Mouse (Mus musculus): ENCODE measurements around the gene Itga5. TPM values are rescaled to one million over a fixed set of nuclear protein-coding genes. Genes with fewer than 3 reads are reported as not detected.

Gene Itga5
- total RNA-seq, 1 experiment = 80.8 TPM

DNA sequence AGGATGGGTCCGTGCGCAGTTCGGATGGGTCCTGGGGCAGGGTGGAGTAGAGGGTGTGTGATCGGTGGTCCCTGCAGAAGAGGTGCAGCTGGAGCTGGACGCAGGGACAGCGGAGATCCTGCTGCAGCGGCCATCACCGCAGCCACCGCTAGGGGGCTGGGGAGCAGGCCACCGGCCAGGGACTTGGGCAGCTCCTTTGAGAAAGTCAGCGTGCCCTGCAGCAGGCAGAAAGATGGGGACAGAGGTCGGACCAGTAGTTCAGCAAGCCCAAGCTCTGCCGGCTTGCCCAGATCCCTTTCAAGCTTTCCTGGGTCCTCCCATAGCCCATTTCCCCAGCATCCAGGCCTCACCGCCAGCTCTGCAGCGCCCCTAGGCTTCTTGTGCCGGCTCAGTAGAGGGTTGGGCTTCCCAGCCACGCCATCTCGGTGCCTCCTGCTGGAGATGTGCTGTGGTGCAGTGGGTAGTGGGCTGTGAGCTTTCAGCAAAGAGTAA, 51.5 kb downstream of the Itga5 start:
- Histone ChIP-seq H3K4me3 (ENCODE audit: insufficient read depth in 1 of 2, low read depth in 1 of 2, low read length in 2 of 2, poor library complexity in 1 of 2, severe bottlenecking in 1 of 2) (peak overlapping the region; percentile 23 to 40; a peak in 3 of 4 replicates), H3K27ac (ENCODE audit: insufficient read depth, low read depth, low read length, poor library complexity, severe bottlenecking) (no peak overlapping the region), H3K9me3 (ENCODE audit: control insufficient read depth, insufficient read depth, low read depth, low read length) (no peaks in the 10 kb centered on the region), H3K36me3 (ENCODE audit: control insufficient read depth, insufficient read depth, low read length, poor library complexity, severe bottlenecking) (peaks cover 22% of the 10 kb centered on the region), H3K4me1 (ENCODE audit: control insufficient read depth in 2 of 2, insufficient read depth in 2 of 2, low read length in 2 of 2, poor library complexity in 1 of 2) (peaks cover 1 to 7% of the 10 kb centered on the region in 2 experiments; a peak in 3 of 4 replicates), H3K9ac (ENCODE audit: insufficient read depth, low read depth, low read length, poor library complexity, severe bottlenecking) (no peak overlapping the region)
- DNase-seq (ENCODE audit: low read depth, low spot score) = peak; percentile 72
- TF ChIP-seq ZC3H11A (IDR thresholded peaks at IDR 0.05; ENCODE audit: borderline replicate concordance, low read depth, low read length) (no peak), ZNF384 (IDR thresholded peaks at IDR 0.05; ENCODE audit: low read depth, low read length) (no peak), MAFK (IDR thresholded peaks at IDR 0.05; ENCODE audit: insufficient read depth, low read depth, low read length) (no peak), CHD2 (IDR thresholded peaks at IDR 0.05; ENCODE audit: low read depth, low read length) (no peak), HCFC1 (IDR thresholded peaks at IDR 0.05; ENCODE audit: borderline replicate concordance, insufficient read depth, low read length) (no peak)
- in situ Hi-C loops (cut with MboI; ENCODE audit: low sequenced_read_pairs in 2 of 2, unreplicated experiment in 2 of 2) = loop anchor here (10.0 to 25.0 kb wide), 2 partner anchors 130 to 328 kb away; partner anchors contain the start of genes Hoxc6 (in 1 of the 2), Hoxc8 (in 1 of the 2) and Hoxc9 (in 1 of the 2)

DNA sequence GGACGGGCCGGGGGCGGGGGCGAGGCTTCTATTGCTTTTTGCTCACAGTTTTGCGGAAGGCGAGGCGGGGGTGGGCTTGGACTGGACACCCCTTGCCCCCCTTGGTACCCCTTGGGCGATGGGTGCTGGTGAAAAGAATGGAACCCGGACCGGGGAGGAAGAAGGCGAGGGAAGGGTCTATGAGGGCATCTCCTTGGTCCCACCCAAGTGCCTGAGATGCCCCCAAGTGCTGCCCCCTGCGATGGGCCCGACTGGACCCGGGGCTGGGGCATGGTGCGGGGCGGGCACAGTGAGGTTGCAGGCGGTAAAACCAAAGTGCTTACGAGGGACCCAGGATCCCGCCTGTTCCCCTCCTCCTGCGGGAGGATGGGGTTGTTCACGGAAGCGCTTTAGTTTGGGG, 52.4 kb downstream of the Itga5 start:
- no peak overlapping the region for H3K27ac ChIP-seq (ENCODE audit: insufficient read depth, low read depth, low read length, poor library complexity, severe bottlenecking)
- H3K9me3 ChIP-seq (ENCODE audit: control insufficient read depth, insufficient read depth, low read depth, low read length) = no peaks in the 10 kb centered on the region
- no peak for DNase-seq (ENCODE audit: low read depth, low spot score)
- TF ChIP-seq ZNF384 (IDR thresholded peaks at IDR 0.05; ENCODE audit: low read depth, low read length) = no peak
- TF ChIP-seq CHD2 (IDR thresholded peaks at IDR 0.05; ENCODE audit: low read depth, low read length) = no peak
- TF ChIP-seq HCFC1 (IDR thresholded peaks at IDR 0.05; ENCODE audit: borderline replicate concordance, insufficient read depth, low read length) = no peak
- peaks cover 22% of the 10 kb centered on the region for H3K36me3 ChIP-seq (ENCODE audit: control insufficient read depth, insufficient read depth, low read length, poor library complexity, severe bottlenecking)
- peaks cover under 1 to 7% of the 10 kb centered on the region in 2 experiments; a peak in 3 of 4 replicates for H3K4me1 ChIP-seq (ENCODE audit: control insufficient read depth in 2 of 2, insufficient read depth in 2 of 2, low read length in 2 of 2, poor library complexity in 1 of 2)
- in situ Hi-C loops (cut with MboI; ENCODE audit: low sequenced_read_pairs in 2 of 2, unreplicated experiment in 2 of 2) = loop anchor here (10.0 to 25.0 kb wide), 2 partner anchors 129 to 327 kb away; partner anchors contain the start of genes Hoxc6 (in 1 of the 2), Hoxc8 (in 1 of the 2) and Hoxc9 (in 1 of the 2)
- peak overlapping the region; percentile 40 to 47 for H3K4me3 ChIP-seq (ENCODE audit: insufficient read depth in 1 of 2, low read depth in 1 of 2, low read length in 2 of 2, poor library complexity in 1 of 2, severe bottlenecking in 1 of 2)
- no peak overlapping the region for H3K9ac ChIP-seq (ENCODE audit: insufficient read depth, low read depth, low read length, poor library complexity, severe bottlenecking)

DNA sequence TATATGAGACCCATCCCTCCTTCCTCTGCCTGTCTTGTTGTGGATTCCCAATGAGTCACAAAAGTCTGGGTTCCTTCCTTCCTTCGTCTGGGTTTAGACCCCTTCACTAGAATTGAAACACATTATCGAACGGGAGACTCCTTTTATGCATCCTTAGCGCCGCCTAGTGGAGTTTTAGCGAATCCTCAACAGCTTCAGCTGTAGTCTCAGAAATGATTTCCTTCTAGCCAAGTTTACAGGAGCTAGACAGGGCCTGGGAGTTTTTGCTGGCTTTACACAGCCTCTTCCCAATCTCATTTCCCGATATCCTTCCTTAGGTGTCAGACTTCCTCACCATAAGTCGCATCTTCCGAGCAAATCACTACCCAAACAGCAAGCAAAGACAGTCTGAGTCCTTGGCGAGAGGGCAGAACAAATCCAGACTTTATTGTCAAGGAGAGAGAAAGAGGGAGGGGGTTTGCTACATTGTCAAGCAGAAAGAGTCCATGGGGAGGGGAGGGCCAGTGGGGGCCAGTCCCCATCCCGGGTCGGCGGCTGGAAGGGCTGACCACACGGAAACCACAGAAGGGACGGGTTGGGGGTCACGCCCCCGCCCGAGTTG, 53.0 kb downstream of the Itga5 start:
- no peaks in the 10 kb centered on the region for H3K9me3 ChIP-seq (ENCODE audit: control insufficient read depth, insufficient read depth, low read depth, low read length)
- H3K9ac ChIP-seq (ENCODE audit: insufficient read depth, low read depth, low read length, poor library complexity, severe bottlenecking) = no peak overlapping the region; the same call in 1 of the 2 replicates
- H3K27ac ChIP-seq (ENCODE audit: insufficient read depth, low read depth, low read length, poor library complexity, severe bottlenecking) = no peak overlapping the region
- peaks cover 20% of the 10 kb centered on the region for H3K36me3 ChIP-seq (ENCODE audit: control insufficient read depth, insufficient read depth, low read length, poor library complexity, severe bottlenecking)
- peak; percentile 76 for DNase-seq (ENCODE audit: low read depth, low spot score)
- peak overlapping the region; percentile 40 to 47; a peak in 2 of 4 replicates for H3K4me3 ChIP-seq (ENCODE audit: insufficient read depth in 1 of 2, low read depth in 1 of 2, low read length in 2 of 2, poor library complexity in 1 of 2, severe bottlenecking in 1 of 2)
- peaks cover 3 to 10% of the 10 kb centered on the region in 2 experiments; a peak in 3 of 4 replicates for H3K4me1 ChIP-seq (ENCODE audit: control insufficient read depth in 2 of 2, insufficient read depth in 2 of 2, low read length in 2 of 2, poor library complexity in 1 of 2)
- in situ Hi-C loops (cut with MboI; ENCODE audit: low sequenced_read_pairs in 2 of 2, unreplicated experiment in 2 of 2) = loop anchor here (10.0 to 25.0 kb wide), 2 partner anchors 129 to 326 kb away; partner anchors contain the start of genes Hoxc6 (in 1 of the 2), Hoxc8 (in 1 of the 2) and Hoxc9 (in 1 of the 2)
- no peak for TF ChIP-seq ZNF384 (IDR thresholded peaks at IDR 0.05; ENCODE audit: low read depth, low read length)
- TF ChIP-seq CHD2 (IDR thresholded peaks at IDR 0.05; ENCODE audit: low read depth, low read length) = no peak
- no peak for TF ChIP-seq HCFC1 (IDR thresholded peaks at IDR 0.05; ENCODE audit: borderline replicate concordance, insufficient read depth, low read length)
- TF ChIP-seq MAFK (IDR thresholded peaks at IDR 0.05; ENCODE audit: insufficient read depth, low read depth, low read length) = no peak
- TF ChIP-seq ZC3H11A (IDR thresholded peaks at IDR 0.05; ENCODE audit: borderline replicate concordance, low read depth, low read length) = no peak; the same call in 1 of the 2 replicates

DNA sequence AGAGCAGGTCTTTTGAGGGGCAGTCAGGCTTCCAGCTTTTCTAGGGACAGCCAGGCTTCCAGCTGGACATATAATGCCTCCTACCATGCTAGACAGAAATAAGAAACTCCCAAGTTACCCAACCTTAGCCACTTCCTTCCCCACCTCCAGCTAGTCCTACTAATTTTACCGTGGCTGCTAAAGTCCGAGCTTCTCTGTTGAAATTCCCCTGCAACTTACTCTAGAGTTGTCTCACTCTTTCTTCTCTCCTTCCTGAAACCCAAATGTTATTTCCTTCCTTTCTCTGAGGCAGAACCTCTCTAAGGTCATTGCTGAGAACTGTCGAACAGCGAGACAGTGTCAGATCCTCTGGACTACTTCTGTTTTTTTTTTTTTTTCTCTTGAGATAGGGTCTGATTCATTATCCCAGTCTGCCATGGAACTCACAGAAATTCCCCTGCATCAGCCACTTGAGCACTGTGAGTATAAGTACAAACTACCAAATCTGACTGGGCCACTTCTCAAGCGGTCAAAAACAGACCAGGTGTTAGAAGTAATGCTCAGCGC, 56.1 kb downstream of the Itga5 start, which contains the start of gene Gpr84:
Gpr84 (minus strand) TSS at position 248 of the 546 bp plus-strand sequence.
- in situ Hi-C loops (cut with MboI; ENCODE audit: low sequenced_read_pairs in 2 of 2, unreplicated experiment in 2 of 2) = loop anchor here (10.0 to 25.0 kb wide), 2 partner anchors 126 to 323 kb away; partner anchors contain the start of genes Hoxc6 (in 1 of the 2), Hoxc8 (in 1 of the 2) and Hoxc9 (in 1 of the 2)
- Histone ChIP-seq H3K27ac (ENCODE audit: insufficient read depth, low read depth, low read length, poor library complexity, severe bottlenecking) (no peak within 1 kb of the TSS), H3K9me3 (ENCODE audit: control insufficient read depth, insufficient read depth, low read depth, low read length) (no peaks in the 10 kb centered on the region), H3K4me1 (ENCODE audit: control insufficient read depth in 2 of 2, insufficient read depth in 2 of 2, low read length in 2 of 2, poor library complexity in 1 of 2) (peaks cover 3 to 7% of the 10 kb centered on the region in 2 experiments; a peak in 3 of 4 replicates), H3K9ac (ENCODE audit: insufficient read depth, low read depth, low read length, poor library complexity, severe bottlenecking) (no peak within 1 kb of the TSS), H3K36me3 (ENCODE audit: control insufficient read depth, insufficient read depth, low read length, poor library complexity, severe bottlenecking) (peaks cover 4% of the 10 kb centered on the region), H3K4me3 (ENCODE audit: insufficient read depth in 1 of 2, low read depth in 1 of 2, low read length in 2 of 2, poor library complexity in 1 of 2, severe bottlenecking in 1 of 2) (no peak within 1 kb of the TSS)
- DNase-seq (ENCODE audit: low read depth, low spot score) = no peak
- TF ChIP-seq CHD2 (IDR thresholded peaks at IDR 0.05; ENCODE audit: low read depth, low read length) = no peak
- TF ChIP-seq HCFC1 (IDR thresholded peaks at IDR 0.05; ENCODE audit: borderline replicate concordance, insufficient read depth, low read length) = no peak
- no peak for TF ChIP-seq ZNF384 (IDR thresholded peaks at IDR 0.05; ENCODE audit: low read depth, low read length)
- no peak for TF ChIP-seq ZC3H11A (IDR thresholded peaks at IDR 0.05; ENCODE audit: borderline replicate concordance, low read depth, low read length)
- TF ChIP-seq MAFK (IDR thresholded peaks at IDR 0.05; ENCODE audit: insufficient read depth, low read depth, low read length) = no peak
